Mouse (Mus musculus) brain, embryonic 14.5 days (tissue): Measurements from ENCODE around the gene Retnlb.

Experiments used
- CTCF ChIP-seq: fragments of 200-500 bp; IDR thresholded peaks from 2 replicates; pipeline ENCODE4 v1.5.1; 2012; ENCODE audit warnings: inconsistent platforms, mild to moderate bottlenecking, moderate library complexity, borderline replicate concordance; ENCODE audit not compliant: insufficient read depth, insufficient read length; ENCODE audit errors: extremely low read depth
- POLR2A ChIP-seq: fragments of 200-500 bp; IDR thresholded peaks from 2 replicates; pipeline ENCODE4 v1.6.1; 2012; ENCODE audit warnings: mild to moderate bottlenecking, inconsistent platforms, borderline replicate concordance; ENCODE audit not compliant: poor library complexity, insufficient read depth, insufficient read length, severe bottlenecking; ENCODE audit errors: extremely low read depth

DNA sequence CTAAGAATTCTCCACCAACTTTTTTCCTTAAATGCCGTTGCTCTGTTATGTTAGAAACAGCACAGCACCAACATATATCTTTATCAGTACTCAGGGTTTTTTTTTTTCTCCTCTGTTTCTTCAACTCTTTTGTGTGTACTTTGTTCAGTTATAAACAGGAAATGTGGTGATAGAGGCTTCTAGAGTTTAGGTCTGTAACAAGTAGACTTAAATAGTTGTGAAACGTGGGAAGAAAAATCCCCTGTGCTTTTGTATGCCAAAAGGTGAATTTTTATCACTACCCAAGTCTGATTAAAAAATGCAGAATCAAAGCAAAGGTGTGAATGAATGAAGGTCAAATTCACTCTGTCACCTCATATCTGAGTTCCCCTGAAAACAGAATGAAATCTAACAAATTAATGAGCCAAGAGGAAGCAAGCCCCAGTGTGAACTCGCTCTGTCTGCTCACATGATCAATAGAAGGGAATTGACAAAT, 44.6 kb upstream of the Retnlb start, which contains the start of gene Trat1:
- TF ChIP-seq POLR2A (no peak), CTCF (no peak)
